In the genomic region with DNA sequence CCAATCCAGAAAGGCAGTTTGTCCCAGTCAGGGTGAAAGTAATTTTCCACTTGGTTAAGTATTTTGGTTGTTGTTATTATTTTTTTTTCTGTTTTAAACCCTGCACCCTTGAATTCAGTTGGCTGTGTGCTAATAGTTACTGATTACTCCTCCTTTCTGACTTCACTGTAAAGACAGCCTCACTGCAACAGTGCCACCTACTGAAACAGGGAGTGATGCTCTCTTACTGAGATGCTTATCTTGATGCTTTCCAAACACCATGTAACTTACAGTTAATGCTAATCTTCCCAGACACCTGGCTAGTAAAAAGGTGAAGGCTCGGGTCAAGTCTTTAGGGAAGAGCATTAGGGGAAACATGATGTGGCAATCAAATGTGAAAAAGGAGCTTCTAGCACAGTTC, we compare ENCODE assay signal across 8 mouse cellular contexts.
DNase-seq lines count a peak whose midpoint lies in the region; ATAC-seq lines count a peak whose summit lies in the region.

No protein-coding gene starts in this region.

- H3K9me3 ChIP-seq in hindbrain, embryonic 11.5 days (ENCODE audit: control insufficient read depth, low read length): no peaks in the 10 kb centered on the region
- no peaks in the 10 kb centered on the region for H3K9me3 ChIP-seq in hindbrain, embryonic 12.5 days (replicated peaks)
- no peaks in the 10 kb centered on the region for H3K9me3 ChIP-seq in midbrain, embryonic 11.5 days (ENCODE audit: control insufficient read depth, low read length)

- no peaks in the 10 kb centered on the region for H3K27me3 ChIP-seq in hindbrain, embryonic 11.5 days (ENCODE audit: control insufficient read depth, insufficient read depth, low read length)
- H3K27me3 ChIP-seq in hindbrain, embryonic 12.5 days: no peaks in the 10 kb centered on the region
- H3K27me3 ChIP-seq in midbrain, embryonic 11.5 days (ENCODE audit: control insufficient read depth, insufficient read depth, low read length): no peaks in the 10 kb centered on the region

- H3K36me3 ChIP-seq in hindbrain, embryonic 11.5 days (ENCODE audit: control insufficient read depth, insufficient read depth, low read length): no peaks in the 10 kb centered on the region
- no peaks in the 10 kb centered on the region for H3K36me3 ChIP-seq in hindbrain, embryonic 12.5 days
- no peaks in the 10 kb centered on the region for H3K36me3 ChIP-seq in midbrain, embryonic 11.5 days (ENCODE audit: control insufficient read depth, insufficient read depth, low read length)

- WGBS in hindbrain, embryonic 11.5 days: 35% methylated on average over 1 of the region's 1 CpGs
- 26% methylated on average over 1 of the region's 1 CpGs for WGBS in hindbrain, embryonic 12.5 days
- WGBS in midbrain, embryonic 11.5 days: 29% methylated on average over 1 of the region's 1 CpGs

- no peaks in the 10 kb centered on the region for H3K4me1 ChIP-seq in hindbrain, embryonic 11.5 days (replicated peaks; ENCODE audit: control insufficient read depth, insufficient read depth, low read length)
- H3K4me1 ChIP-seq in hindbrain, embryonic 12.5 days: no peaks in the 10 kb centered on the region
- H3K4me1 ChIP-seq in midbrain, embryonic 11.5 days (ENCODE audit: control insufficient read depth, insufficient read depth, low read length): no peaks in the 10 kb centered on the region

- DNase-seq in hindbrain, embryonic 11.5 days (ENCODE audit: low spot score): peak; percentile 37
- peak; percentile 31 for DNase-seq in 416B (ENCODE audit: low read depth)
- DNase-seq in adrenal gland, postnatal 25 days: peak; percentile 6
- peak; percentile 47 to 56 for DNase-seq in layer of hippocampus, postnatal 10 days (ENCODE audit: low spot score in 2 of 2)
- DNase-seq in heart, adult 9 months (ENCODE audit: low spot score in 2 of 2): no peak
- no peak for DNase-seq in midbrain, embryonic 11.5 days (ENCODE audit: low spot score, missing footprints)

- no peak overlapping the region for H3K9ac ChIP-seq in hindbrain, embryonic 11.5 days (ENCODE audit: low read depth, low read length)
- H3K9ac ChIP-seq in hindbrain, embryonic 12.5 days: no peak overlapping the region
- no peak overlapping the region for H3K9ac ChIP-seq in midbrain, embryonic 11.5 days (ENCODE audit: low read length)

- H3K4me3 ChIP-seq in hindbrain, embryonic 11.5 days (ENCODE audit: low read depth, low read length): no peak overlapping the region
- H3K4me3 ChIP-seq in hindbrain, embryonic 12.5 days: no peak overlapping the region
- H3K4me3 ChIP-seq in midbrain, embryonic 11.5 days (ENCODE audit: low read depth, low read length): no peak overlapping the region

- H3K27ac ChIP-seq in hindbrain, embryonic 11.5 days (ENCODE audit: low read depth, low read length): no peak overlapping the region
- no peak overlapping the region for H3K27ac ChIP-seq in hindbrain, embryonic 12.5 days
- no peak overlapping the region for H3K27ac ChIP-seq in midbrain, embryonic 11.5 days (ENCODE audit: low read depth, low read length)

- H3K4me2 ChIP-seq in hindbrain, embryonic 11.5 days (replicated peaks; ENCODE audit: low read depth, low read length): no peak overlapping the region
- no peak overlapping the region for H3K4me2 ChIP-seq in hindbrain, embryonic 12.5 days (replicated peaks)
- no peak overlapping the region for H3K4me2 ChIP-seq in midbrain, embryonic 11.5 days

- no peak for ATAC-seq in hindbrain, embryonic 11.5 days (ENCODE audit: low FRiP score)
- ATAC-seq in hindbrain, embryonic 12.5 days (ENCODE audit: low FRiP score): no peak
- ATAC-seq in CD4-positive, CD25-positive, alpha-beta regulatory T cell, adult 4 months: no peak
- ATAC-seq in midbrain, embryonic 11.5 days (ENCODE audit: low FRiP score): no peak

Comparison
In these comparisons a context has a peak if more than half of its experiments do, and no peak if none do; other contexts are left out.
1. DNase-seq: peak in hindbrain, embryonic 11.5 days (single experiment), 416B (single experiment), adrenal gland, postnatal 25 days (single experiment) and layer of hippocampus, postnatal 10 days (2 of 2); none in heart, adult 9 months (0 of 2) and midbrain, embryonic 11.5 days (single experiment).